Mouse (Mus musculus): ENCODE results near the gene Cpm. TPM values are rescaled to one million over a fixed set of nuclear protein-coding genes. Genes with fewer than 3 reads are reported as not detected.

Cpm gene
- total RNA-seq, 2 experiments from 2014 or later, result 6.2 to 7.4 TPM

DNA sequence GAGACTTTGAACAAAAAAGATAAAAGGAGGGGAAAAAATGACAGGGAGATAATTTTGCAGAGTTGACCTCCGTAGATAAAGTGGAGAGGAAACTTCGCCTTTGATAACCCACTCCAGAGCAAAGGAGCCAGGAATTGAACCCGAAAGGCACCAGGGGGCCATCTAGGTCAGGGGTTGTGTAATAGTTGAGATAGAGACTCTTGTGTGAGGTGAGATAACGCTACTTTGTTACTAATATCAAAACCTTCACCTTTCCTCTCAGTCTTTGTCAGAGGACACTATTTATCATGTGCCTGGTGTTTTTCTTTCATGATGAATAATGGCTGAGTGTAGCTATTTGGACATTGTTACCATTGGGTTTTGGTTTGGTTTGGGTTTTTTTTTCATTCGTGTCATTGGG is 49.1 kb downstream of the Cpm start:
- DNase-seq, result no peak

GRCm38 (mm10) chr10:117679029-117679686 is 49.9 kb downstream of the Cpm start:
- no peak for DNase-seq
- intact Hi-C loops (cut with DNase I; ENCODE audit: low total_unique reads), result loop anchor here (5.0 kb wide), 1 partner anchor 222 kb away; no protein-coding TSS in a partner anchor

More for the DNA sequence above, 49.1 kb downstream of the Cpm start:
- intact Hi-C loops (cut with DNase I; ENCODE audit: low total_unique reads), result loop anchor here (5.0 kb wide), 1 partner anchor 221 kb away; no protein-coding TSS in a partner anchor

GRCm38 (mm10) chr10:117679963-117680473 is 50.7 kb downstream of the Cpm start:
- intact Hi-C loops (cut with DNase I; ENCODE audit: low total_unique reads), result loop anchor here (5.0 kb wide), 1 partner anchor 223 kb away; no protein-coding TSS in a partner anchor
- no peak for DNase-seq

DNA sequence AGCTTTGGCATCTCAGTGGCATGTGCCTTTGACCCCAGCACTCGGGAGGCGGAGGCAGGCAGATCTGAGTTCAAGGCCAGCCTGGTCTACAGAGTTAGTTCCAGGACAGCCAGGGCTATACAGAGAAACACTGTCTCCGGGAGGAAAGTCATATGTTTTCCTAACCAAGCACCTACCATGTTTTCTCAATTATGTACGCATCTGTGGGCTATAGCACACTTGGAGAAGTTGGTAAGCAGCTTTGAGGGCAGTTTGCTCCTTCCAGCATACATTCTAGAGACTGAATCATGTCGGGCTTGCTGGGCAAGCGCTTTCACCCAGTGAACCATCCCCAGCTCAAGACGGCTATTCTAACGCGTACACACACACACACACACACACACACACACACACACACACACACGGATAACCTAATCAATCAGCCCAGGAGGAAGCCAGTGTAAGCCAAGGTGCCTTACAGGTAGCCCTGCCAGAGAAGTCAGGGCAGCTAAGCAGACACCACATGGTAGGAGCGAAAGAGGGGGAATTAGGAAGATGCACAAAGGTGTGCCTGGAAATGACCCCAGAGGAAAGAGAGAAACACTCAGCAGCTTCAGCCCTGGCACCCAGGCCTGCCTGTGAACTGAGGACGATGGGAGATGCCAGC is 51.7 kb downstream of the Cpm start:
- no peak for DNase-seq
- intact Hi-C loops (cut with DNase I; ENCODE audit: low total_unique reads), result no loop called here

- intact Hi-C loops (cut with DNase I; ENCODE audit: low total_unique reads), result no loop called here
- DNase-seq, result no peak
Observed at GRCm38 (mm10) chr10:117681543-117681942, 52.2 kb downstream of the Cpm start.

- intact Hi-C loops (cut with DNase I; ENCODE audit: low total_unique reads), result no loop called here
- DNase-seq, result peak; percentile 39
Observed at GRCm38 (mm10) chr10:117681999-117682857, 52.9 kb downstream of the Cpm start.

DNA sequence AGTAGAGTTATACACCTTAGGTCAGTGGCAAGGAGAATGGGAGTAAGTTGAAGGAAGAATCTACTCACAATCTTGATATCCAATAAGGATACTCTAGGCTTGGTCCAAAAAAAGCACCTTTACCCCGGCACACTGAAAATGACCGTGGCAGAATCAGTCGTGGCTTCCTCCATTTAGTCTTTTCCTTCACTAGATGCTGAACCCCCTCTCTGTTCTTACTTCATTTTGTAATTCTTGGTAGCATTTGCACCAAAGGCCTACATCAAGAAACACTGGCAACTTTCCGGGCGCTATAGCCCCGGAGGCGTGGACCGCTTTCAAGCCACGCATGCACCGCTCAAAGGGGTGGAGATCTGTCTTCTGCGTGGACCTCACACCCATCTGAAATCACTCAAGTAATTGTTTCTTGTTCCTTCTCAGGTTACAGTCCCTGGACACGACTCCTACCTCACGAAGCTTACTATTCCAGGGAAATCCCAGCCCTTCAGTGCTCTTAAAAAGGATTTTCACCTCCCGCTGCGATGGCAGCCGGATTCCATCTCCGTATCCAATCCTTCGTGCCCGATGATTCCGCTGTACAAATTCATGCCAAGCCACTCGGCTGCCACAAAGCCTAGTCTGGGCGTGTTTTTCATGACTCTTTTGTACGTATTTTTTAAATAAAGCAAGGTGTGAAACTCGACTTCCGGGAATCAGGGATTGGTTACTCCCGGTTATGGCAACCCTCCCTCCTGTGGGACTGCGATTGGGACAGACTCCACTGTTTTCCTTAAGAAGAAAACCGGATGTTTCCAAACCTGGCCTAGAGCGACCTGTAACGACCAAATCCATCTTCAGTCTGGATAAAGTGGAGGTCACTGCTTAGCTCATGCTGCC is 53.8 kb downstream of the Cpm start:
- no peak for DNase-seq
- intact Hi-C loops (cut with DNase I; ENCODE audit: low total_unique reads), result no loop called here

GRCm38 (mm10) chr10:117683734-117684037 is 54.4 kb downstream of the Cpm start:
- intact Hi-C loops (cut with DNase I; ENCODE audit: low total_unique reads), result no loop called here
- no peak for DNase-seq

GRCm38 (mm10) chr10:117684298-117685170 is 55.2 kb downstream of the Cpm start:
- no peak for DNase-seq
- intact Hi-C loops (cut with DNase I; ENCODE audit: low total_unique reads), result no loop called here

GRCm38 (mm10) chr10:117685171-117685848 is 56.0 kb downstream of the Cpm start:
- intact Hi-C loops (cut with DNase I; ENCODE audit: low total_unique reads), result no loop called here
- no peak for DNase-seq

GRCm38 (mm10) chr10:117685849-117686591 is 56.7 kb downstream of the Cpm start:
- intact Hi-C loops (cut with DNase I; ENCODE audit: low total_unique reads), result no loop called here
- DNase-seq, result no peak

DNA sequence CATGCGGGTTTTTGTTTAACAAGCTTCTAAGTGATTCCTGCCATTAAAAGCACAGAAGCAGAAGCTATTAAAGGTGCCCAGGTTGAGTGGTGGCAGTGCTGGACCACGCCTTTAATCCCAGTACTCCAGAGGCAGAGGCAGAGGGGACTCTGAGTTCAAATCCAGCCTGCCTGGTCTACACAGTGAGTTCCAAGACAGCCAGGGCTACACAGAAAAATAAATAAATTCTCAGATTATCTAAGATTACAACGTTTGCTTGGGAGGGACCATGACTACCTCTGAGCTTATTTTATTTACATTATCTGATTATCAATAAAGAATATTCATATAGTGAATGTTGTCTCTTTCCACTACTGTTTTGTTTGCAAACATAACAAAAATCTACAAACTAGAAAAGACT is 57.7 kb downstream of the Cpm start:
- intact Hi-C loops (cut with DNase I; ENCODE audit: low total_unique reads), result no loop called here
- no peak for DNase-seq

DNA sequence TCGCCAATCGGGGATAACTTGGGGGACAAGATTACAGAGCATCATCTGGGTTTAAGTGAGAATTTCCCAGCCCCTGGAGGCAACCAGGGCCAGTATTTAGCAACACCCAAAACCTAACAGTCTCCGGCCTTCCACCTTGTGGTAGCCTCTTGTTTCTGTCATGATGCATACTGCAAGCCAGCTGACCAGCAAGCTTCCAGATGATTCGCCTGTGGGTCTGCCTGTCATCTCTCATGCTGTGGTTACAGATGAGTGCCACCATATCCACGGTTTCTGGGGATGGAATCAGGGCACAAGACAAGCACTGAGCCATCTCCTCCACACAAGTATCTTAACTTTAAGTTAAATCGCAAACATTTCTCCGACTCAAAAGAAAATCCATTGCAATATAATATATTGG is 58.3 kb downstream of the Cpm start:
- intact Hi-C loops (cut with DNase I; ENCODE audit: low total_unique reads), result no loop called here

DNA sequence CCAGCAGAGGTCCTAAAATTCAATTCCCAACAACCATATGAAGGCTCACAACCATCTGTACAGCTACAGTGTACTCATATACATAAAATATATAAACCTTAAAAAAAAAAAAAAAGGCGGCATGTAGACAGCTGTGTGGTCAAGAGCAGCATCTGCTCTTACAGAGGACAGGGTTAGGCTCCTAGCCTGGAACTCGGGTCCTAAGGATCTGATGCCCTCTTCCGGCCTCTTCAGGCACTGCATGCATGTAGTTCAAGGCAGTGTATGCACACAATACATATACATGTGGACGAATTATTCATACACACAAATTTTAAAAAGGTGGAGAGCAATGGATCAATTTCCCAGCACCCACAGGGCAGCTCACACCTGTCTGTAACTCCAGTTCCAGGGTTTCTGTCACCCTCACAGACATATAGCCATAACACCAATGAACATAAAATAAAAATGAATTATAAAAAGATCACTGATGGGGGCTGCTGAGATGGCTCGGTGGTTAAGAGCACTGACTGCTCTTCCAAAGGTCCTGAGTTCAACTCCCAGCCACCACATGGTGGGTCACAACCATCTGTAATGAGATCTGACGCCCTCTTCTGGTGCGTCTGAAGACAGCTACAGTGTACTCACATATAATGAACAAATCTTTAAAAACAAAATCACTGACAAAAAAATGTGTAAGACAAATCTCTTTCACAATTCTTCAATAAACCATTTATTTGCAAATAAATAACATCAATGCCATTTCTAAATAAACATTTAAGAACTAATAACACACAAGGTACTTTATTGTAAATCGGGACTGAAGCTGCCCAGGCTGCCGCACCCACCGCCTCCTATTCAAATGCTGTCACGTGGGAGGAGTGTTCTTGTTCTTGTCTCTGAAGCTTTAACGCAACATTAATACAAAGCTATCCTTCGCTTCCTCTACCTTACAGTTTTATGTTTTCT is 59.2 kb downstream of the Cpm start:
- intact Hi-C loops (cut with DNase I; ENCODE audit: low total_unique reads), result no loop called here
- no peak for DNase-seq

More for the DNA sequence above, 58.3 kb downstream of the Cpm start:
- no peak for DNase-seq

DNA sequence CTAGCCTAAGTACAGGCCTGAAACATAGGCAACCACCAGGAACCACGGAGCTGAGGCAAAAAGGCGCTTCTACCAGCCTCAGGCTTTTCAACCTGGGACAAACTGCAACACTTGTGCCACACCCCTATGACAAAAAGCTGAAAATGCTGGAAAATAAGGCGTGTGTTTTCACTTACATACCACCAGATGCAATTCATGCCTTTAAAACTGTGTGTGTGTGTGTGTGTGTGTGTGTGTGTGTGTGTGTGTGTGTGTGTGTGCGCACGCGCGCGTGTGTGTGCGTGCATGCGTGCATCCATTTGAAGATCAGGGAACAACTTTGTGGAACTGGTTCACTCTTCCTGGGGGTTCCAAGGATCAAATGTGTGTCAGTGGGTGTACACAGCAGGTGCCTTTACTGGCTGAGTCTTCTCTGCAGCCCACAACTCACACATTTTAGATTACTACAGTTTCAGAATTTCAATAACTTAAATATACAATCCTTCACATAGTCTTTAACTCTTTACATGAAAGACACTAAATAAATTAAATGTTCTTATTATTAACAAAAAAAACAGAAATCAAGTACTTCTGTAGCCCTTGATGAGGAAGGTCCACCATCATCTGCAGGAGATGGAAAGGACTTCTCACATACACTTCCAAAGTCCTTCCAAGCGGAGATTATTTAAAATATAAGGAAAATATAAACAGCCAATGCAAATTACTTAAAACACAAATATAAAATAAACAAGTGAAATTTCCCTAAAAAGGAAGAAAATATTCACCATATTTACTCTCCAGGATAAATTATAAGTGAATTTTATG is 60.2 kb downstream of the Cpm start:
- DNase-seq, result no peak
- intact Hi-C loops (cut with DNase I; ENCODE audit: low total_unique reads), result no loop called here

DNA sequence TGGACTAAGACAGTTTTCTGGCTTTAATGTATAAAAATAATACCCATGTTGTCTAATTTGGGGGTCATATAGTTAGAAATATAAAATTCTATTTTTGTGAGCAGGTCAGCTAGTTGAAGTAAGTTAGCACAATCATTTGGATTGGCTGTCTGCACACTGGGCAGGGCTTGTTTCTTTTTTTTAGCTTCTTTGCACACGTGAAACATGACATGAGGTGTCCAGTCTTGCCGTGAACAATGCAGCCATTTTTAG is 60.7 kb downstream of the Cpm start:
- no peak for DNase-seq
- intact Hi-C loops (cut with DNase I; ENCODE audit: low total_unique reads), result no loop called here

Data from gastrocnemius, postnatal 14 days (tissue).